Mouse (Mus musculus) embryo, embryonic 11.5 days (tissue): ENCODE measurements around the gene Harbi1.
"Not testable (repeated sequence)": the region's sequence is repeated elsewhere in the genome, so short reads cannot be mapped to it uniquely, and the experiment has no call there.

ENCODE experiments used
- DNase-seq: peaks from one replicate; pipeline ENCODE4 v3.0.0-alpha.2; 2012; ENCODE audit warnings: low read depth, low spot score

Harbi1 gene

DNA sequence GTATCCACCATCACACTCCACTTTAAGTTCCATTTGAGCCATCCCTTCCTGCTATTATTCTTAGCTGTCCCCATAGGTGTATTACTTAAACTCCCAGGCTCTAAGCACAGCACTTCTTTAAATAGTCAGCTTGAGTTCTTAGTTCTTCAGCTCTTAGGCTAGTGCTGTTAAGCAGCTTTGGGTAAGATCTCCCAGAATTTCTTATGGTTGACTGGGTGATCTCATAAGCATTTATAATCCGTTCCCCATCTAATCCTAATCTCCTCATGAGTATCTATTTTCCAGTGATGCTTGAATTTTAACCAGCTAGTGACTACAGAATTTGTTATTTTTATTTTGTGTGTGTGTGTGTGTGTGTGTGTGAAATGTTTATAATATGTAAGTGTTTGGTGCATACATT, 4.3 kb downstream of the Harbi1 start:
- no peak for DNase-seq

DNA sequence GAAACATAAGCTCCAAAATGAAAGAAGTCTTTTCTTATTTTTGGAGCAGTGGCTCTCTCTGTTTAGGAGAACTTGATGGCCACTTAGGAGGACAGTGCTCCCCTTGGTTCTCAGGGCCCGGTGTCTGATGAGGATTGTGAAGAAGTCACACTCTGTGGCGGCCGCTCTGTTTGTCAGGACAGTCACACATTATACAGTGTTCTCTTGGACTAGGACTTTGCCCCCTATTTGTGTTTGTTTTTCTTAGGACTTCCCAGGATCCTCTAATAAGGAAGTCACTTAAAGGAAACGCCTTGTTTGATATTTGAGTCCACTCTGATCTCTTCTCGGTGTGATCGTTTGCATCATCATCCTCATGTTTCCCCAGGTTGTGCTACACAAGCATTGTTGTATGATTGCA, 7.6 kb downstream of the Harbi1 start:
- no peak for DNase-seq

DNA sequence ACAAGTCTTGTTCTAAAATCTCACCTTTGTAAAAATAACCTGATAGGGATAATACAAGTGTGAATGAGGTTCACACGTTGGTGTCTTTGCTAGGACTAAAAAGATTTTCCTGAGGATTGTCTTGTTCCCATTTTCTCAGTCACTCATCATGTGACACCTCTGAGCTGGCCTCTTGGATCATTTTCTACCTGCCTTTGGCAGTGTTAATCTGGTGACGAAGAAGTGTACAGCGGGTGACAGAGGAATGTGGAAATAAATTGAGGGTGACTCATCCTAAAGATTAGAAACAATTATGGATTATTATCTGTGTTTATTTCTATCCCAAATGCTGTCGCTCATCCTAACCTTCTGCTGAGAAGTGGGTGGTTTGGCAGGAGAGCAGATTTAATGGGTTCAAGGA, 12.7 kb downstream of the Harbi1 start:
- DNase-seq: no peak

DNA sequence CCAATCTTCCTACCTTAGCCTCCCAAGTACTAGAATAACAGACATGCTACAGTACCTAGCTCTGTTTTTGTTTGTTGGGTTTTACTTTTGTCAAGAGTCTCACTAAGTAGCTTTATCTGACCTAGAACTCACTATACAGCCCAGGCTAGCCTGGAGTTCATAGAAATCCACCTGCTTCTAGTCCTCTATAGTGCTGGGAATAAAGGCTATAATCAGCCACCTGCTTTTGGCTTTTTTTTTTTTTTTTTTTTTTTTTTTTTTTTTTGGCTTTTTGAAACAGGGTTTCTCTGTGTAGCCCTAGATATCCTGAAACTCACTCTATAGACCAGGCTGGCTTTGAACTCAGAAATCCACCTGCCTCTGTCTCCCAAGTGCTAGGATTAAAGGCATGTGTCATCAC, 13.3 kb downstream of the Harbi1 start:
- DNase-seq: no peak

DNA sequence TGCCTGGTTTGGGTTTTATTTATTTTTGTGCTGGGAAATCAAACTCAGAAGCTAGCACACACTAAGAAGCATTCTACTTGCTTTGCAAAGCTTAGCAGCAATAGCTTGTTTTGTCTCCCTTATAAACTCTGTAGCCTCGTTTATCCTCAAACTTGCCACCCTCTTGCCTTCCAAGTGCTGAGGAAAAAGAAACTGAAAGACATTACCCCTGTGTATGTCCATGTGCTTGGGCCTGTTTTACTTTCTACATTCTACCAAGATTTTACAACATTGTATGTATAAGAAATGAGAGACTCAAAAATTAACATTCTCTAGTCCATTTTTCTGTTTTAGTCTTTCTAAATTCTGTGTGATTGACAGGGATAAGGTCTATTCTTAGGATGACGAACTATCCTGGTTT, 14.1 kb downstream of the Harbi1 start:
- DNase-seq: no peak

DNA sequence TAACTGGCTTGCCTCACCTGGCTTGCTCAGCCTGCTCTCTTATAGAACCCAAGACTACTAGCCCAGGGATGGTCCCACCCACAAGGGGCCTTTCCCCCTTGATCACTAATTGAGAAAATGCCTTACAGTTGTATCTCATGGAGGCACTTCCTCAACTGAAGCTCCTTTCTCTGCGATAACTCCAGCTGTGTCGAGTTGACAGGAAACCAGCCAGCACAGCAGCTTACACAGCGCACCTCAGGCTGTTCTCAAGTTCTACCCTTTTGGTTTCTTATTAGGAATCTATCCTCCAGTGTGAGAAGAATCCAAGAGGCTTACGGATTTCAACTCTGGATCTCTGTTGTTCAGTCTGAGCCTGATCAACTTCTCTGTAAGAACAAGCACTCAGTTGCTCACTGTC, 14.8 kb downstream of the Harbi1 start:
- not testable (repeated sequence) for DNase-seq

DNA sequence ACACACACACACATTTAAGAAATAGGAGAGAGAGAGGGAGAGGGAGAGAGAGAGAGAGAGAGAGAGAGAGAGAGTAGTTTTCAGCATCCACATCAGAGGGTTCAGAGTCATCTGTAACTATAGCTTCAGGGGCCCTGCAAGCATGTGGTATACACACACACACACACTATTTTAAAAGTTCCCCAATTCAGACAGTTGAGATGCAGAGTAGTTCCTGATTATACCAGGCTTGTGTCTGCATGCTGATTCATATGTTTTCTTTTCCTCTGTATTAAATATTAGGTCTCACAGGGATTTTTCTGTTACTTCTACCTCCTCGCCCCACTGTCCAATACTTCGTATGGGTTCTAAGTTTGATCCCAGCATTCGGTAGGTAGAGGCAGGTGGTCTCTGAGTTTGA, 16.4 kb downstream of the Harbi1 start:
- no peak for DNase-seq

DNA sequence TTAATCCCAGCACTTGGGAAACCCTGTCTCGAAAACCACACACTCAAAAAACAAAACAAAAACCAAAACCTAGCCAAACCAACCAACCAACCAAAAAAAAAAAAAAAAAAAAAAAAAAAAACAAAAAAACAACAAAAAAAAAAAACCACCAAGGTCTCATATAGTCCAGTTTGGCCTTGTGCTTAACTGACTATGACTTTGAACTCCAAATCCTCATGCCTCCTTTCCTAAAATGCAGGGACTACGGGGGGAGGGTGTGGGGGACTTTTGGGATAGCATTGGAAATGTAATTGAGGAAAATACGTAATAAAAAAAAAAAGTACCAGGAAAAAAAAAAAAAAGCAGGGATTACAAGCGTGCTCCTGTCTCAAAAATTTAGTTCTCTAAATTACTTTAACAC, 18.9 kb downstream of the Harbi1 start:
- no peak for DNase-seq

DNA sequence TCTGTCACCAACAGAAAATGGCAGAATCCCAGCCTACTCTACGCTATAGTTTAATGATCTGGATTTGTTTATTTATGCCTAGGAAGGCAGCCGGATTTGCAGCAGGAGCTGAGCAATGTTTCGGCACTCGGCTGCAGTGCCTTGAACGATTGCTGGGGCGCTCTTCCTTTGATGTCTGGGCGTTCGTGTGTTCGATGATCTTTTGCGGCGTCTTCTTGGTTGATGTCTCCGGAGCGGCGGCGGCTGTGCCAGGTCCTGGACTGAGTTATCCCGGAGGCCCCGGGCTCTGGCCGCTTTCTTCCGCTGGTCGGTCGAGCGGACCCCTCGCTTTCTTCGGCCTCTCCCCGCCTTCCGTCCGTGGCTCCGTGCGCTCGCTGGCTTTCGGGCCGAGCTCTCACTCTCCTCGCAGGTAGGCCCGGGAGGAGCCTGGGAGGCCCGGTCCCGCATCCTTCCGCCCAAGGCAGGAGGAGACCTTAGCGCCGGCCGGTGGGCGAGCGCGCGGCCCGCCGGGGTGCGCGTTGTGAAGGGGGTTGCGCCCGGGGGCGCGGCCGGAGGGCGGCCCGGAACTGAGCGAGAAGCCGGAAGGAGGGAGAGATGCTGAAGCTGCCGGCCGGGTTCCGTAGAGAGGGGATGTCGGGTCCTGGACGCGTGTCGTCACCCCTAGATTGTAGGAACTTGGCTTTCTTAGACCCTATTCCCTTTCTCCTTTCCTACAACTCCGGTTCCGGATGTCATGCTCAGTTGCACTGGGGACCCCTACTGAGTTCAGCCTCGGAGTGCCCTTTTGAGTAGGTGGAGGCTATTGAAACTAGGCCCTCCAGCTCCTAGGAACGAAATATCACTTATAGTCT, 19.5 kb downstream of the Harbi1 start, which contains the start of gene Ambra1:
Gene Ambra1, plus strand, starts transcription at position 164 of the 851 bp plus-strand sequence.
- DNase-seq: peak; percentile 83

DNA sequence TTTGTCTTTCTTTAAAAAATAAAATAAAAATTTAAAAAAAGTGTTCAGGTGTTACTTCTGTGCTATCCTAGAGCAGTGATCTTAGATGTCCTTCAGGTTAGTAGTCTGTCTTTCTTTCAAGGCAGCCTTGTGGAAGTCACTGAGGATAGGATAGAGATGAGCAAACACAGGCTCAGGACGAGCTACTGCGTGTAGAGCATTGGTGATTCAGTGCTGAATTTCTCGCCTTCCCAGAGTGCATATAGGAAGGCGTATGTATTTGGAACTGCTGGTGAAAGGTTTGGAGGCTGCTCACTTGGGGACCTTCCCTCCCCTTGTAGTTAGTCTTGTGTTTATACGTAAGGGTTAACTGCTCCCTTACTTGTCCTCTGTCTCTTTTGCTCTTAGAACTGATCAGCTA, 24.6 kb downstream of the Harbi1 start:
- no peak for DNase-seq

DNA sequence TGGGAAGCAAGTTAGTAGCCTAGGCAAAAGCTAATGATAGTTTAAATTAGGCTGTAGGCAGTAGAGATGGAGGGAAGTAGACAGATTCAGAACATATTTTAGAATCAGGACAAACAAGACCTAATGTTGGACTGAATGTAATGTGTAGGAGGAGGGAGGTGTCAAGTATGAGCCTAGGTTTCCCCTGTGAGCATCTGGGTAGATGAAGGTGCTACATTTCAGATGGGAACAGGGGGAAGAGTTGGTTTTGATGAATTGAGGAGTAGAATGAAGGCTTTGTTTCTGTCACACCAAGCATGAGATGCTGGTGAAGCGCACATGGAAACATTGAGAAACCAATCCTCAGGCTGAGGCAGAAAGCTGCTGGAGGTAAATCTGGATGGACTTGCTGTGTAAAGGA, 28.9 kb downstream of the Harbi1 start:
- no peak for DNase-seq

DNA sequence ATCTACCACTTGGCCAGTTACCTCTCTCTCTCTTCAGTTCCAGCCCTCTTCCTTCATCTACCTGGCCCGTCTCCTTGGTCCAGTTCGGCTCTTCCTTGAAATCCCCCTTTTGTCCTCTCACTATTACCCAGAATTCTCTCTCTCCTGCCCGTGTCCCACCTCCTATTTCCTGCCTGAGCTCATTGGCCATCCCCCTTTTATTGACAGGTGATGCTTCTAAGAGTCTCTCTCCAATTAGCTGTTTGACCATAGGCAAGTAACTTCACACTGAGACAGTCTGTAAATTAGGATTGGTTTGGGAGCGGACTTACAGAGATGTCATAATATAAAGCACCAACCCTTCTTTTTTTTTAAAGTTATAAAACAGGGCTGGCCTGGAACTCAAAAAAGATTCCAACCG, 34.0 kb downstream of the Harbi1 start:
- DNase-seq: no peak

DNA sequence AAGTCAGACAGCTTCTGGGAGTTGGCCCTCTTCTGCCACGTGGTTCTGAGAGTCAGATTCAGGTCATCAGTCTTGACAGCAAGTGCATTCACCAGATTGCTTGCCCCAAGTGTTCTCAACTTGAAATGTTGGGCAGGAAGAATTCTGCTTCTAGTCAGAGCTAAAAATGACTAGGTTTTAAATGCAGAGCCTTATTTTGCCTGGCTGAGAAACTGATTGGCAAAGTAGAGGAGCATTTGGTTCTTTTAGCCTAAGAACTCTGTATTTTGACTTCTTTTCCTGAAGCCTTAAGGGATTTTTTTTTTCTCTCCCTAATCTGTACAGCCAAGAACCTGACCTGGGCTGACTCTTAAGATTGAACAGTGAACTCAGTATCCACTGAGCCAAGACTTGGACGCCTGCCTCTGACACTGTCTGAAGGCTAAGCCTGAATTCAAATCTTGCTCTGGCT, 39.2 kb downstream of the Harbi1 start:
- no peak for DNase-seq
